Mouse (Mus musculus) spleen, postnatal 4 days (tissue): ENCODE results near the gene Acap3.

Experiments
- DNase-seq, 2 experiments: peaks; one replicate each; pipeline ENCODE4 v3.0.0; 2022; ENCODE audit warnings: low spot score in 2 of 2

The Acap3 gene

GRCm38 (mm10) chr4:155932031-155932430 is 40.4 kb downstream of the Acap3 start:
- no peak for DNase-seq

DNA sequence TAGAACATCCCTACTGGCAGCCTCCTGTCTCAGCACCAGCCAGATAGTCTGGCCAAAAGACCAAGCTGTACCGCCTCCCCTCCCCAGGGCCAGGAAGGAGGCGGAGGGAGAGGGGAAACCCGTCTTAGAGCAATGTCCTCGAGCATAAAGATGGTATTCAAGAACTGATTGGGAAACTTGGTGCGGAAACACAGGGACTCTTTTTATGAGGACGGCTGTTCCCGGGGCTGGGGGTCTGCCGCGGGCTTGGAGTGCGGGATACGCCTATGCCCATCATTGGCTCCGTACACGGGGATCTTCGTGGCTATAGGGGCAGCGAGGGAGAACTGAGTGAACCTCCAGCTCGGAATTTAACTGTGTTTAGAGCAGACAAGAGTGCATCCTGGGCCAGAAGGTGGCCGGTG is 51.4 kb downstream of the Acap3 start:
- no peak for DNase-seq

GRCm38 (mm10) chr4:155943534-155944249 is 52.1 kb downstream of the Acap3 start, which contains the start of gene Ube2j2:
Gene Ube2j2 (plus strand): TSS chr4:155943831.
- DNase-seq, result peak; percentile 92 to 97

DNA sequence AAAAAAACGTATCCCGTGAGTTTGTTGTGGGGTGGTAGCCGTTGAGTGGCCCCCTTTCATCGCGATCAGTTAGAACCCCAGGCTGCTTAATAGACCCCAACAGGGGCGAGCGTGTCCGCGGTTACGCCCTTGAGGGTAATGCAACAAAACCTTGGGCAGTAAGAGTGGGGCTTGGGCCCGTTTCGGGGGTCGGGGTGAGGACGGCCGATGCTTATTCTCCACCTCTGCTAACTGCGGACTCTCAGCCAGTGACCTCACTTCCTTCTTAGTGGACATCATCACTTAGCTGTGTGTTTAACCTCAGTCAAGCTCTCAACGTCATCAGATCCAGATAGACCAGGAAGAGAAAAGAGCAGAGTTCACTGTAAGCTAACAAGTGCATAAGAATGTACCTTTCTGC is 52.6 kb downstream of the Acap3 start:
- no peak for DNase-seq

DNA sequence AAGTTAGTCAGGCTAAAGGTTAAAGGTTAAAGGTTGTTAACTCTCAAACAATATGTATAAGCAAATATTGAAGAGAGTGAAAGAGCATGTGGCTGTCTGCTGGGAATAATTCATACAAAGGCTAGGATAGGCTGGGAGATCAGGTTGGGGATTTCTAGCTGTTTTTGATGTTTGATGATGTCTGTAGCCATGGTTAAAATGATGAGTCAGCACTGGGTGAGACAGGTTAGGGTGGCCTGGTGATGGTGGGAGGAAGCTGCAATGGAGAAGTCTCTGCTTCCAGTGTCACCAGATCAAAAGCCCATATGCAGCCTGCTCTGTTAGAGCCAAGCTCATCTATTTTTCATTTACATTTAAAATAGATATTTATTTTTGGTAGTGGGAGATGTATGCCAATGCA is 55.5 kb downstream of the Acap3 start:
- no peak for DNase-seq

DNA sequence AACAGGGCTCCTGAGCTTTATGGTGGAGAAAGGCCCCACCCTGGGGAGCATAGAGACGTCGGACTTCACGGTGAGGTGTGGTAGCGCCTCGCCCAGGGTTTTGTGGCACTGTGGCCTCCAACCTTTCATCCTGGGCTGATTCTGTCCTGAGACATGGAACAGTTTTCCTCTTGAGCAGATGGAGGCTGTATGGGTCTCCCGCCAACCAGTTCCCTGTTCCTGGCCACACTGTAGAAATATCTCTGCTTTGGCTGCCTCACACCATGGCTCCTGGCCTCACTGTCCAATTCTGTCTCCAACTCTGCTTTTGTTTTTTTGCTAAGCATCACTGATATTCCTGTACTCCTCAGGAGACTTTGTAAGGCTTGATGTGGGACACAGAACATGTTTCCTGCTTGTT is 63.9 kb downstream of the Acap3 start:
- no peak for DNase-seq
